Mouse (Mus musculus) midbrain, embryonic 14.5 days (tissue): ENCODE measurements around the gene Mrps33. TPM values are rescaled to one million over a fixed set of nuclear protein-coding genes. Genes with fewer than 3 reads are reported as not detected.

Source experiments
- ATAC-seq: fragments of 200-750 bp; cut with Nextera tagmentation; 2 replicates; pipeline ENCODE4 v1.8.0; 2017; ENCODE audit warnings: moderate number of reproducible peaks, moderate library complexity; ENCODE audit not compliant: low FRiP score, low TSS enrichment
- DNase-seq: peaks from one replicate; pipeline ENCODE4 v3.0.0-alpha.2; 2015
- H3K27ac ChIP-seq: fragments of 300-500 bp; sonication (generic); replicated peaks from 2 replicates; pipeline ENCODE4 v1.5.1; 2014; ENCODE audit warnings: mild to moderate bottlenecking, low read depth, low read length, moderate library complexity
- H3K27me3 ChIP-seq: fragments of 300-500 bp; sonication (generic); 2 replicates; pipeline ENCODE4 v1.6.1; 2014; ENCODE audit warnings: low read length, control low read depth, mixed read lengths; ENCODE audit not compliant: control insufficient read depth, insufficient read depth
- H3K36me3 ChIP-seq: fragments of 300-500 bp; sonication (generic); 2 replicates; pipeline ENCODE4 v1.6.1; 2014; ENCODE audit warnings: low read length, control low read depth; ENCODE audit not compliant: control insufficient read depth, insufficient read depth
- H3K4me1 ChIP-seq: fragments of 300-500 bp; sonication (generic); 2 replicates; pipeline ENCODE4 v1.6.1; 2014; ENCODE audit warnings: mild to moderate bottlenecking, antibody characterized with exemption, low read length, control low read depth; ENCODE audit not compliant: control insufficient read depth, insufficient read depth
- H3K4me2 ChIP-seq: fragments of 300-500 bp; sonication (generic); 2 replicates; pipeline ENCODE4 v1.6.1; 2014; ENCODE audit warnings: mild to moderate bottlenecking, low read length, moderate library complexity
- H3K4me3 ChIP-seq: fragments of 300-500 bp; sonication (generic); replicated peaks from 2 replicates; pipeline ENCODE4 v1.5.1; 2014; ENCODE audit warnings: low read depth, low read length
- H3K9ac ChIP-seq: fragments of 300-500 bp; sonication (generic); replicated peaks from 2 replicates; pipeline ENCODE4 v1.6.1; 2014; ENCODE audit warnings: mild to moderate bottlenecking, low read length, moderate library complexity
- H3K9me3 ChIP-seq: fragments of 300-500 bp; sonication (generic); 2 replicates; pipeline ENCODE4 v1.6.1; 2016; ENCODE audit warnings: low read length, control low read depth, mixed read lengths; ENCODE audit not compliant: control insufficient read depth
- WGBS: fragments of 180-500 bp; shearing (Covaris S2); extraction: QIAGEN DNeasy Blood & Tissue Kit; methylation state at CpG from one replicate; pipeline ENCODE4 v1.1.7; 2014; 5-methylcytosine and 5-hydroxymethylcytosine counted together
- polyA plus RNA-seq: library from polyadenylated mRNA; unstranded; fragments of >200 nt; fragmentation: Nextera tagmentation; extraction: Ambion mirVana; gene quantifications from 2 replicates; pipeline ENCODE4 v1.2.1, GENCODE M21; 2014

Mrps33 gene
- polyA plus RNA-seq, result 192 and 205 TPM in 2 replicates

GRCm38 (mm10) chr6:39810612-39811116, at the start of gene Mrps33:
Gene Mrps33 (minus strand): TSS chr6:39810988.
- Histone ChIP-seq H3K27ac (peak within 1 kb of the TSS; percentile 67), H3K4me2 (peak within 1 kb of the TSS; percentile 71), H3K9ac (peak within 1 kb of the TSS; percentile 60), H3K4me3 (peak within 1 kb of the TSS; percentile 62), H3K27me3 (no peaks in the 10 kb centered on the region), H3K4me1 (peaks cover 7% of the 10 kb centered on the region; the same call in 1 of the 2 replicates), H3K9me3 (no peaks in the 10 kb centered on the region), H3K36me3 (no peaks in the 10 kb centered on the region)
- peak; percentile 98 for ATAC-seq
- peak; percentile 98 for DNase-seq
- WGBS, result under 1% methylated on average over 40 of the region's 40 CpGs

DNA sequence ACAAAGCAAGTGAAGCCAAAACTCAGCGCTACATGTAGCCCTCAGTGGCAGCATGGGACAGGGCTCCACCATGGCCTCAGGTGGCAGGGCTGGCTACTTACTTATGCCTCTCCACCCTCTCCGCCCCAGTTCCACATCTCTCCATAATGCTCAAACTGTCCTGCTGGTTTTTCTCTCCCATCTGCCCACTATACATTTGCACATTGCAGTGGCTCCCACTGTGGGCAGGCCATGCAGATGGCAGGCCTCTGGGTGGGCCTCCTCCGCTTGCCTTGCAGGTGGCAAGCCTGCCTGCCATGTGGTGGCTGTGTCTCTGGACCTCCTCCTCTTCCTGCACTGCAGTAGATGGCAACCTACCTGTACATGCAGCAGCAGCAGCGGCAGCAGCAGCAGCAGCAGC, 38.9 kb upstream of the Mrps33 start:
- Histone ChIP-seq H3K27ac (no peak overlapping the region), H3K4me3 (no peak overlapping the region), H3K9me3 (no peaks in the 10 kb centered on the region), H3K4me2 (no peak overlapping the region), H3K27me3 (no peaks in the 10 kb centered on the region), H3K9ac (no peak overlapping the region), H3K4me1 (no peaks in the 10 kb centered on the region), H3K36me3 (no peaks in the 10 kb centered on the region)
- DNase-seq, result no peak
- 95% methylated on average over 4 of the region's 4 CpGs for WGBS
- no peak for ATAC-seq

- WGBS, result 59% methylated on average over 7 of the region's 7 CpGs
- Histone ChIP-seq H3K4me3 (no peak overlapping the region), H3K27me3 (no peaks in the 10 kb centered on the region), H3K4me1 (no peaks in the 10 kb centered on the region), H3K36me3 (no peaks in the 10 kb centered on the region), H3K9me3 (no peaks in the 10 kb centered on the region), H3K4me2 (no peak overlapping the region), H3K27ac (no peak overlapping the region), H3K9ac (no peak overlapping the region)
- DNase-seq (peak; percentile 12), ATAC-seq (no peak)
These were observed 38.0 kb upstream of the Mrps33 start for GRCm38 (mm10) chr6:39848766-39849165.

GRCm38 (mm10) chr6:39847538-39847937, 36.8 kb upstream of the Mrps33 start:
- DNase-seq (no peak), ATAC-seq (no peak)
- Histone ChIP-seq H3K4me3 (no peak overlapping the region), H3K27ac (no peak overlapping the region), H3K4me2 (no peak overlapping the region), H3K4me1 (no peaks in the 10 kb centered on the region), H3K27me3 (no peaks in the 10 kb centered on the region), H3K9me3 (no peaks in the 10 kb centered on the region), H3K9ac (no peak overlapping the region), H3K36me3 (no peaks in the 10 kb centered on the region)
- 70% methylated on average over 2 of the region's 2 CpGs for WGBS

DNA sequence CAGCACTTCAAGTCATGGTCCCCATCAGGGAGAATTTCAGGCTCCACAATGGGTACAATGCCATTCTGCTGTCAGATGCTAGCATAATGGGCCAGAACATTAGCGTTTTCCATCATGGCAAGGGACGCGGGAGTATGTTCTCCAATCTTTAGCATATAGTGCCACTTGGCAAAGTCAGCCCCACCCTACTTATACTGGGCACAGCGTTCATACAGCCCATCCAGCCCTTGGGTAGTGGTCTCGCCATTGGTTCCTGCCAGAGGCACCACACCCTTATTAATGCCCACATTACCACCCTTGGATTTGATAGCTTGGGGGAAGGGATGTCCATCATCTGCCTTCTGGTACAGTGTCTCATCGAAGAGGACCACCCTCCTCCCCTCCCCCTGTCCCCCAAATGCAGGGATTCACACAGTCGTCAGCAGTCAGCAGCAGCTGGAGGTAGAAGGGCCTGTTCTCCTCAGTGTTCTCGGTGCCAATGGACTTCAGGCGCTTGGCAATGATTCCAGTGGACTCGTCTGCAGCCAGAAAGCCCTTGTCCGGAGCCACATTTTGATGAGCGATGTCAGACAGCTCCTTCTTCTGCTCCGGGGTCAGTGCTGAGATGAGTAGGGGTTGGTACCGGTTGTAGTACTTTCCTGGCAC, 33.0 kb upstream of the Mrps33 start:
- no peak for ATAC-seq

GRCm38 (mm10) chr6:39828736-39829135, 17.9 kb upstream of the Mrps33 start:
- H3K36me3 ChIP-seq, result no peaks in the 10 kb centered on the region
- WGBS, result 89% methylated on average over 5 of the region's 5 CpGs
- H3K4me1 ChIP-seq, result no peaks in the 10 kb centered on the region
- no peak overlapping the region for H3K27ac ChIP-seq
- H3K9me3 ChIP-seq, result no peaks in the 10 kb centered on the region
- ATAC-seq (no peak), DNase-seq (no peak)
- H3K4me2 ChIP-seq, result no peak overlapping the region
- no peaks in the 10 kb centered on the region for H3K27me3 ChIP-seq
- H3K9ac ChIP-seq, result no peak overlapping the region
- H3K4me3 ChIP-seq, result no peak overlapping the region

More for the DNA sequence above, 33.0 kb upstream of the Mrps33 start:
- no peak overlapping the region for H3K27ac ChIP-seq
- H3K4me1 ChIP-seq, result no peaks in the 10 kb centered on the region
- no peaks in the 10 kb centered on the region for H3K27me3 ChIP-seq
- H3K4me2 ChIP-seq, result no peak overlapping the region
- no peak overlapping the region for H3K9ac ChIP-seq
- 83% methylated on average over 14 of the region's 14 CpGs for WGBS
- DNase-seq, result no peak
- H3K9me3 ChIP-seq, result no peaks in the 10 kb centered on the region
- no peak overlapping the region for H3K4me3 ChIP-seq
- no peaks in the 10 kb centered on the region for H3K36me3 ChIP-seq

DNA sequence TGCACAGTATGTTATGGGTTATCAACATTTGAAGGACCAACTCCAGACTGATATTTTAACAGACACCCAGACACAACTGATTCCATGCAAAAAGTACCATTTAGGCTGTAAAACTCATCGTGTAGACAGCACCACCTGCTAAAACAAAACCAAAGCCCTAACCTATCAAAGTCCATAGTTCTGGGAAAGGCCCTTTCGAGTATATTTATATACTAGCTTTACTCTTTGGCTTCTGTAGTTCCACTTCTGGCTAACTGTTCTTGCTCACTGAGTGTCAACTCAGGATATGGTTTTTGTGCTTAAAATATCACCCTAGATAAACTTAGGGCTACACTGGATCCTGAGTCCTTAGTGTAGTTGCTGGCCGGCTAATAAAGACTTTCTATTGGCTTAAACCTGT, 10.5 kb upstream of the Mrps33 start:
- H3K9me3 ChIP-seq, result no peaks in the 10 kb centered on the region
- H3K4me1 ChIP-seq, result no peaks in the 10 kb centered on the region
- ATAC-seq (no peak), DNase-seq (no peak)
- H3K4me2 ChIP-seq, result no peak overlapping the region
- no peaks in the 10 kb centered on the region for H3K36me3 ChIP-seq
- H3K27me3 ChIP-seq, result no peaks in the 10 kb centered on the region
- no peak overlapping the region for H3K9ac ChIP-seq
- WGBS, result 85% methylated on average over 3 of the region's 3 CpGs
- no peak overlapping the region for H3K4me3 ChIP-seq
- no peak overlapping the region for H3K27ac ChIP-seq

GRCm38 (mm10) chr6:39818922-39819321, 8.1 kb upstream of the Mrps33 start:
- ATAC-seq (no peak), DNase-seq (no peak)
- no peaks in the 10 kb centered on the region for H3K27me3 ChIP-seq
- no peak overlapping the region for H3K27ac ChIP-seq
- no peaks in the 10 kb centered on the region for H3K9me3 ChIP-seq
- no peaks in the 10 kb centered on the region for H3K4me1 ChIP-seq
- no peaks in the 10 kb centered on the region for H3K36me3 ChIP-seq
- 51% methylated on average over 4 of the region's 4 CpGs for WGBS
- H3K4me3 ChIP-seq, result no peak overlapping the region
- H3K4me2 ChIP-seq, result no peak overlapping the region
- no peak overlapping the region for H3K9ac ChIP-seq

GRCm38 (mm10) chr6:39808511-39808910, 2.3 kb downstream of the Mrps33 start:
- ATAC-seq (no peak), DNase-seq (no peak)
- H3K27ac ChIP-seq, result no peak overlapping the region
- no peaks in the 10 kb centered on the region for H3K27me3 ChIP-seq
- H3K36me3 ChIP-seq, result 0 out of 2 replicates have a peak, but pooled peaks cover 3% of the 10 kb centered on the region
- no peaks in the 10 kb centered on the region for H3K9me3 ChIP-seq
- peaks cover 7% of the 10 kb centered on the region; the same call in 1 of the 2 replicates for H3K4me1 ChIP-seq
- H3K9ac ChIP-seq, result no peak overlapping the region
- no peak overlapping the region for H3K4me2 ChIP-seq
- no peak overlapping the region for H3K4me3 ChIP-seq
- 31% methylated on average over 5 of the region's 5 CpGs for WGBS
